Mouse (Mus musculus) liver, embryonic 14 days (tissue): ENCODE measurements around the gene Oog2. TPM values are rescaled to one million over a fixed set of nuclear protein-coding genes. Genes with fewer than 3 reads are reported as not detected.

ENCODE experiments used
- polyA plus RNA-seq: library from polyadenylated mRNA; depleted of rRNA; stranded (reverse); fragments of >200 nt; gene quantifications from 2 replicates; pipeline ENCODE4 v1.2.3, GENCODE M21; 2012; rRNA removed

The Oog2 gene
- polyA plus RNA-seq, result not detected in 2 replicates

DNA sequence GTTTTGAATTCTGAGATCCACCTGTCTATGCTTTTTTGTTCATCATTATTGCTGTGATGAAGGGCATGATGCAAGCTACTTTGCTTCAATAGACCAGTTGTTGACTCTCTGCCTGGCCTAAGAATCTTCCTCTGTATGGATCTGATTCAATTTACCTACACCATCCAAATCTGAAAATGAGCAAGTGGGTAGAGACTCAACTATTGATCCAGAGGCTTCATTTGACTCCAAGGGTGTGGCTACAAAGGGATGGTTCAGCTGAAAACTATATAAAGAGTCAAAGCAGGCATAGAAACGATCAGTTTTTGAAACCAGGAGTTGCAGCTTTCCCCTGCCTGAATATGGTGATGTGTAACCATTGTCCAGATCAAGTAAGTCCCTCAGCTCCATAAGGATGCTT, at the start of gene Oog2:
Oog2 (plus strand) TSS at position 301 of the 400 bp plus-strand sequence.

DNA sequence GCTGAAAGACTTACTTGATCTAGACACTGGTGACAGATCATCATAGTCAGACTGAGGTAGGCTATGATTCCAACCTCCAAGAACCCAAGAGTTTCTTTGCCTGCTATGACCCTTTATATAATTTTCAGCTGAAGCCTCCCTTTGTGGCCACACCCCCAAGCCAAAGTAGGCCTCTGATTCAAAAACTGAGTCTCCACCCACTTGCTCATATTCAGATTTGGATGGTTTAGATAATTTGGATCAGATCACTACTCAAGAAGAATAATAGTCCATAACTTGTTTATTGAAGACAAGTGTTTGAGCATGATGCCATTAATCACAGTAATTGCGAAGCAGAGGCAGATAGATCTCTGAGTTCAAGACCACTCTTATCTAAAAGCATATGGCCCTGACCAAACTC, 28.0 kb upstream of the Oog2 start, which contains the start of gene Oog3:
Oog3 (minus strand) TSS at position 101 of the 400 bp plus-strand sequence.

DNA sequence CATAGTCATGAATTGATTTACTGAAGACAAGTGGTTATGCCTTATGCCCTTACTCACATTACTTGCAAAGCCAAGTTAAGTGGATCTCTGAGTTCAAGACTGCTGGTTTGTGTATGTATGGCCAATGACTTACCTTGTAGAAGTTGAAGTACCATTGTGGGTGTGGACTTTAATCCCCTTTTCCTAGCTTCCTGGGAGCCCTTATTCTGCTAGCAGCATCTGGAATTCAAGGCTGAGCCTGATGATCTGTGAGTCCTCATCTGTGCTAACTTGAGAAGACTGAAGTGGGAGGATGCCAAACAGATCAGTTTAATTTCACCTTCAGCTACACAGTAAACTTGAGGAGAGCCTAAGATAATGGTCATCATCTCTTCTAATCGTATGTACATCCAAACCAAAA, 22.7 kb downstream of the Oog2 start, which contains the start of gene C87977:
C87977 (minus strand) TSS at position 101 of the 400 bp plus-strand sequence.

Other genes starting within 250 kb of the Oog2 start
- gene Pramef25, start 239.7 kb upstream of the Oog2 start, polyA plus RNA-seq, result not detected in 2 replicates
- gene Gm13101, start 223.8 kb upstream of the Oog2 start, polyA plus RNA-seq, result not detected in 2 replicates
- gene Pramef17, start 196.3 kb upstream of the Oog2 start, polyA plus RNA-seq, result not detected in 2 replicates
- gene Pramel4, start 131.6 kb upstream of the Oog2 start, polyA plus RNA-seq, result not detected in 2 replicates
- not detected in 2 replicates for gene Gm13102, start 84.2 kb upstream of the Oog2 start, polyA plus RNA-seq
- not detected in 2 replicates for gene Oog3, start 28.1 kb upstream of the Oog2 start, polyA plus RNA-seq
- not detected in 2 replicates for gene C87977, start 22.6 kb downstream of the Oog2 start, polyA plus RNA-seq
- not detected in 2 replicates for gene Pramel5, start 89.8 kb downstream of the Oog2 start, polyA plus RNA-seq
- gene Gm13128, start 139.5 kb downstream of the Oog2 start, polyA plus RNA-seq, result not detected in 2 replicates
- gene Gm13119, start 167.2 kb downstream of the Oog2 start, polyA plus RNA-seq, result not detected in 2 replicates
- not detected in 2 replicates for gene Pramef20, start 187.2 kb downstream of the Oog2 start, polyA plus RNA-seq
- 0.01 and 0.08 TPM in 2 replicates for gene Pramef12, start 217.7 kb downstream of the Oog2 start, polyA plus RNA-seq
- gene 1700012P22Rik, start 248.1 kb downstream of the Oog2 start, polyA plus RNA-seq, result not detected in 2 replicates